Mouse (Mus musculus) stomach, postnatal 0 days (tissue): ENCODE data around the gene Cryga.

Experiments used
- CTCF ChIP-seq: IDR thresholded peaks from 2 replicates; pipeline ENCODE4 v1.5.1; 2016; ENCODE audit warnings: antibody characterized with exemption, low read depth, mild to moderate bottlenecking, moderate library complexity
- EP300 ChIP-seq: optimal IDR thresholded peaks from 2 replicates; pipeline ENCODE3; 2016; ENCODE audit warnings: antibody characterized with exemption

GRCm38 (mm10) chr1:65129634-65130180 lies 26.5 kb upstream of the Cryga start:
- TF ChIP-seq CTCF = no peak
- no peak for TF ChIP-seq EP300
